Mouse (Mus musculus) neural tube, embryonic 11.5 days (tissue): ENCODE measurements at regions not wholly inside any gene's neighbourhood (a gene's known extent, or its start where the extent isn't known, plus 50 kb on each side); places are given as distances from the start of the nearest gene placed in this dataset.

Experiments
- ATAC-seq: fragments of 200-750 bp; cut with Nextera tagmentation; 2 replicates; pipeline ENCODE4 v1.8.0; 2017; ENCODE audit warnings: moderate number of reproducible peaks, mild to moderate bottlenecking, moderate TSS enrichment, moderate library complexity; ENCODE audit not compliant: insufficient read depth, low FRiP score, low TSS enrichment
- DNase-seq: peaks from one replicate; pipeline ENCODE4 v3.0.0-alpha.2; 2015; ENCODE audit warnings: low spot score
- H3K27ac ChIP-seq: fragments of 300-500 bp; sonication (generic); 2 replicates; pipeline ENCODE4 v1.5.1; 2014; ENCODE audit warnings: low read depth, mild to moderate bottlenecking, low read length
- H3K27me3 ChIP-seq: fragments of 300-500 bp; sonication (generic); 2 replicates; pipeline ENCODE4 v1.6.1; 2014; ENCODE audit warnings: mild to moderate bottlenecking, low read length, mixed read lengths; ENCODE audit not compliant: control insufficient read depth, insufficient read depth
- H3K36me3 ChIP-seq: fragments of 300-500 bp; sonication (generic); 2 replicates; pipeline ENCODE4 v1.6.1; 2014; ENCODE audit warnings: mild to moderate bottlenecking, low read length, moderate library complexity, mixed read lengths; ENCODE audit not compliant: control insufficient read depth, insufficient read depth
- H3K4me1 ChIP-seq: fragments of 300-500 bp; sonication (generic); 2 replicates; pipeline ENCODE4 v1.6.1; 2014; ENCODE audit warnings: low read length, mixed read lengths; ENCODE audit not compliant: control insufficient read depth, insufficient read depth
- H3K4me2 ChIP-seq: fragments of 300-500 bp; sonication (generic); 2 replicates; pipeline ENCODE4 v1.6.1; 2014; ENCODE audit warnings: low read depth, mild to moderate bottlenecking, moderate library complexity
- H3K4me3 ChIP-seq: fragments of 300-500 bp; sonication (generic); 2 replicates; pipeline ENCODE4 v1.5.1; 2014; ENCODE audit warnings: low read depth, low read length
- H3K9ac ChIP-seq: fragments of 300-500 bp; sonication (generic); 2 replicates; pipeline ENCODE4 v1.6.1; 2014; ENCODE audit warnings: mild to moderate bottlenecking, low read length
- H3K9me3 ChIP-seq: fragments of 300-500 bp; sonication (generic); 2 replicates; pipeline ENCODE4 v1.6.1; 2016; ENCODE audit warnings: low read length; ENCODE audit not compliant: control insufficient read depth
- WGBS: fragments of 180-500 bp; shearing (Covaris S2); extraction: QIAGEN DNeasy Blood & Tissue Kit; methylation state at CpG from one replicate; pipeline ENCODE4 v1.1.7; 2014; 5-methylcytosine and 5-hydroxymethylcytosine counted together

DNA sequence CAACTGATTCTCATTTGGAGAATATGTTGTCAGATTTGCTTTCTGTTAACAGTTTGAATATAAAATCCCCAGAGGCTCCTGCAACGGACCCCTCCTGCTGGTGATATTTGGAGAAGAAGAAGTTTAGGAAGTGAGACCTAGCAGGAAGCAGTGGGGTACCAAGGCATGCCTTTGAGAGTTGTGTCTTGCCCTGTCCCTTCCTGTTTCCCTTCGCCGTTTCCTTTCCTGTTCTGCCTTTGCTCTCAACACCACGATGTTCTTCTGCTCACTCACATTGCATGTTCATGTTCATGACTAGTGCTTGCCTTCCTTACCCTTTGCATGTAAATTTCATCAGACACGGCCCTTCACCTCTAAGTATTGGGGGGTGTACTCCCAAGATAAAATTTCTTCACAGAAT, 254.0 kb downstream of the Tle4 start:
- no peak for DNase-seq
- Histone ChIP-seq H3K27ac (no peak overlapping the region), H3K36me3 (no peaks in the 10 kb centered on the region), H3K4me3 (no peak overlapping the region), H3K9ac (no peak overlapping the region), H3K4me2 (no peak overlapping the region), H3K4me1 (peaks cover 3% of the 10 kb centered on the region; the same call in 1 of the 2 replicates), H3K27me3 (no peaks in the 10 kb centered on the region), H3K9me3 (no peaks in the 10 kb centered on the region)
- no peak for ATAC-seq
- WGBS = 76% methylated on average over 5 of the region's 5 CpGs

DNA sequence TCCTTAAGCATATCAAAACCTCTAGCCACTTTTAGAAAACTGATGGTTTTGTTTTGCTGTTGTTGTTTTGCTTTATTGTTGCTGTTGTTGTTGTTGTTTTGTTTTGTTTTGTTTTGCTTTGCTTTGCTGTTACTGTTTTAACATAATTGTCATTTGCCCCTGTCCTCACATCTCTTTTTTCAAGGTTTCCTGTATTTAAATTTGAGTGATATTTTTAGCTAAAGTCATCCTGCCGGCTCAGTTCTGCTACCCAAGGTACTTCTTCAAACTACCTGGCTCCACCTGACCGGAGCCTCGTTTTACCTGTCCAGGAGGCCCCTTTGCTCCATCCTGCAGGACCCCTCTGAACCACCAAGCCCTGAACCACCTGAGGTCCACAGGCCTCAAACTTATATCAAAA, 253.4 kb downstream of the Tle4 start:
- no peaks in the 10 kb centered on the region for H3K36me3 ChIP-seq
- H3K27ac ChIP-seq = no peak overlapping the region
- H3K4me1 ChIP-seq = peaks cover 3% of the 10 kb centered on the region; the same call in 1 of the 2 replicates
- no peak overlapping the region for H3K9ac ChIP-seq
- ATAC-seq = no peak
- DNase-seq = no peak
- H3K4me2 ChIP-seq = no peak overlapping the region
- WGBS = 84% methylated on average over 3 of the region's 3 CpGs
- no peak overlapping the region for H3K4me3 ChIP-seq
- no peaks in the 10 kb centered on the region for H3K27me3 ChIP-seq
- H3K9me3 ChIP-seq = no peaks in the 10 kb centered on the region

DNA sequence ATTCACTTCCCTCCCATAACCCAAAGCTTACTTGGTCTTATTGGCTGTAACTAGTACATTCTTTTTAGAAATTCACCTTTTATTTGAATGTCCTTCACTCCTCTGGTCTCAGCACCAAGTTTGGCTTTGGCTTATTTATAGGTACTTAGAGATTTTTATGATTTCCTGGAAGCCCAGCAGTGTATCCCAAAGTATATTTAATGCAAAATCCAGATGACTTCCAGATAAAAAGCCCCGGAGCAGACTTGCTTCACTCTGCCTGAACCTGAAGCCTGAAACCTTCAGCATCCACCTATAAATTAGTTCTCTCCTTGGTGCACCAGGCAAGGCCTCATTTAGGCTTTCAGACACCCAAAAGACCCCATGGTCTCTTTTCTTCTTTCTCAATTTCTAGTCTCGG, 250.8 kb downstream of the Tle4 start:
- Histone ChIP-seq H3K27me3 (no peaks in the 10 kb centered on the region), H3K4me2 (no peak overlapping the region), H3K9me3 (no peaks in the 10 kb centered on the region), H3K9ac (no peak overlapping the region), H3K4me1 (peaks cover 3% of the 10 kb centered on the region; the same call in 1 of the 2 replicates), H3K4me3 (no peak overlapping the region), H3K36me3 (no peaks in the 10 kb centered on the region), H3K27ac (no peak overlapping the region)
- WGBS = 42% methylated on average over 2 of the region's 2 CpGs
- DNase-seq = no peak
- ATAC-seq = no peak

DNA sequence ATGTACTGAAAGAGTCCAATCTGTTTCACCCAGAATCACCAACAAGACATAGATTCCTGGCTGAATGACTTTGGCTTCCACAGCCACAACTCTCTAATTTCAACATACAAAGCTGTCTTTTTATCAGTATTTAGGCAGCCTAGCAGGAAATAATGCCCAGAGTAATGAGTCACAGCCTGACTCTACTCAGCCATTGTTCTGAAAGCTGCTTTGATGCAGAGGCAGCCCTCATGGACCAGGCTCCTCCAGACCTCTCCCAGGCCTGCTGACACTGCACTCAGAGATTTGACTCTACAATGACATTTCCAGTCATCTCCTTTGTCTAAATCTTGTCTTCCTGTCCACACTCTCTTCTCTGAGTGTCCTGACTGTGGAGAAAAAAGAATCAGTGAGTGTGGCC, 250.4 kb downstream of the Tle4 start:
- Histone ChIP-seq H3K4me2 (no peak overlapping the region), H3K27ac (no peak overlapping the region), H3K36me3 (no peaks in the 10 kb centered on the region), H3K27me3 (no peaks in the 10 kb centered on the region), H3K9ac (no peak overlapping the region), H3K4me1 (peaks cover 3% of the 10 kb centered on the region; the same call in 1 of the 2 replicates), H3K4me3 (no peak overlapping the region), H3K9me3 (no peaks in the 10 kb centered on the region)
- ATAC-seq (no peak), DNase-seq (no peak)

DNA sequence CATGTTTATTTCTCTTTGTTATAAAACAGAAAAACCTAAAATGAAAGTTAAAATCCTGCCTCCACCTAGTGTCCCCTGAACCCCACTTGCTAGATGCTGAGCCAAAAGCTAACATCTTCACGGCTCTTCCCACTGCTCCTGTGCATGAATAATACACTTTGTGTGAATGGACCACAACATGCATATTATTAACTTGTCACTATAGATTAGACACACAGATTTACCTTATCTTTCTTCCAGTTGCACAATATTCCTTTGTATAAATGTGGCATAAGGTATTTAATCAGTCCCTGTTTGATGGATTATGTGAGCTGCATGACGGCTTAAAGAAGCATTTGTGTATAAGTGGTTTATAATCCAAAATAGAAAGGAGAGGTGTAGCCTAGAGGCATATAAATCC, 248.1 kb downstream of the Tle4 start:
- H3K4me1 ChIP-seq = peaks cover 3% of the 10 kb centered on the region; the same call in 1 of the 2 replicates
- no peaks in the 10 kb centered on the region for H3K9me3 ChIP-seq
- WGBS = 80% methylated on average over 2 of the region's 2 CpGs
- H3K36me3 ChIP-seq = no peaks in the 10 kb centered on the region
- H3K9ac ChIP-seq = no peak overlapping the region
- no peak overlapping the region for H3K4me3 ChIP-seq
- H3K27ac ChIP-seq = no peak overlapping the region
- no peak for DNase-seq
- H3K27me3 ChIP-seq = no peaks in the 10 kb centered on the region
- no peak for ATAC-seq
- H3K4me2 ChIP-seq = no peak overlapping the region

DNA sequence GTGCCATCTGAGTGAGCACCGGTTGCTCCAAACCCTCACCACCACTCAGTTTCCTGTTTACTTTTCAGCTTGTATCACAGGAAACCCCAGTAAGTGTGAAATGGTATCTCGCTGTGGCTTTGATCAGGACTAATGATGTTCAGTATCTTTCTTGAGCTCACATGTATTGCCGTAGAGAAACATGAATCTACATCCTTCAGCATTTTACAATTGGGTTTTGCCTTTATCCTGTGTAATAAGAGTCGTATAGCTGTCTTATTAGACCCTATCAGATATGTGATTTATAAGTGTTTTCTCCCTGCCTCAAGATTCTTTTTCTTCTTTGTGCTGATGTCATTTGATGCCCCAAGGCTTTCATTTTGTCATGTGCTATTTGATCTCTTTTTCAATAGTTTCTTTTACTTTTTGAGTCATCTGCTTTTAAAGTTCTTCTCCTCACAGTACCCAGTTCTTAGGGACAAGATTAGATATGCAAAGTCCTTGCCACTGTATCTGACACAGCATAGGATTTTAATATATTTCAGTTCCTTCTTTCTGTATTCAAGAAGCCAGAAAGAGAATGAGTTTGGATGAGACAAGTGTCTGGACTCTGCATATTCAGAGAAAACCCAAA, 246.0 kb downstream of the Tle4 start:
- Histone ChIP-seq H3K9me3 (no peaks in the 10 kb centered on the region), H3K36me3 (no peaks in the 10 kb centered on the region), H3K4me3 (no peak overlapping the region), H3K4me2 (no peak overlapping the region), H3K27me3 (no peaks in the 10 kb centered on the region), H3K9ac (no peak overlapping the region), H3K4me1 (peaks cover 3% of the 10 kb centered on the region; the same call in 1 of the 2 replicates), H3K27ac (no peak overlapping the region)
- 71% methylated on average over 4 of the region's 4 CpGs for WGBS
- DNase-seq = no peak
- ATAC-seq = no peak

DNA sequence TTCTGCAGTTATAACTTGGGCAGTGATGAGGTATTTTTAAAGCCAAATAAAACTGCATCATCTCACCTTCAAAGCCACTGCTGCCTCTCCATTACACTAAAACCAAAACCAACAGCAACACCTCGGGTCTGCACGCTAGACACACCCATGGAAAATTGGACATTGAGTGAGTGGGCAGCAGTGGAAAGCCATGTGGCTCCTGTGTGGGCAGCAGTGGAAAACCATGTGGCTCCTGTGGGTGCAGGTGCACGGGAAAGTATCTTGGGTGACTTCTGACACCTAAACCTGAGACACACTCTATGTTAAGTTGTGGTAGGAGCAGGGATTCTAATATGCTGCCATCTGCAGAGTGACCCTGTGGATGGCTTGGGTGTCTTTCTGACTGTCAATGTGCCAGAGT, 245.3 kb downstream of the Tle4 start:
- Histone ChIP-seq H3K27me3 (no peaks in the 10 kb centered on the region), H3K4me1 (peaks cover under 1% of the 10 kb centered on the region; the same call in 1 of the 2 replicates), H3K9ac (no peak overlapping the region), H3K4me2 (no peak overlapping the region), H3K4me3 (no peak overlapping the region), H3K9me3 (no peaks in the 10 kb centered on the region), H3K27ac (no peak overlapping the region), H3K36me3 (no peaks in the 10 kb centered on the region)
- DNase-seq (no peak), ATAC-seq (no peak)
- WGBS = 90% methylated on average over 3 of the region's 3 CpGs

DNA sequence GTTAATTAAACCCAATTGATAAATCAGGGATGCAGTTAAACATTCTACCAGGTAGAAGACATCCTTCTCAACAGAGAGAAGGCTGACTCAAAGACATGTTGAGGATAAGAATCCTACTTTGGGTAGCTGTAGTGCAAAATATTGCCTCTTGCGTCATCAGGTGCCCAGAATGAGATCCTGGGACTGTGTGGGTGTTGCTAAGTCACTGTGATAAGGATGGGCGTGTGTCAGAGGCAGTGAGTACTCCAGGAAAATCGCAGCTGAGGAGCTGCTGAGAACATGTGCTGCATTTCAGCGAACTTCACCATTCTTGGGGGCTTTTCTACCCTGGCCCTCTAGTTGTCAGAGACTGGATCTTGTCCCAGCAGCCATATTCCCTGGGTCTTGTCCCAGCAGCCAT, 244.7 kb downstream of the Tle4 start:
- Histone ChIP-seq H3K36me3 (no peaks in the 10 kb centered on the region), H3K4me1 (no peaks in the 10 kb centered on the region), H3K9me3 (no peaks in the 10 kb centered on the region), H3K9ac (no peak overlapping the region), H3K4me2 (no peak overlapping the region), H3K27ac (no peak overlapping the region), H3K4me3 (no peak overlapping the region), H3K27me3 (no peaks in the 10 kb centered on the region)
- 92% methylated on average over 4 of the region's 4 CpGs for WGBS
- ATAC-seq (no peak), DNase-seq (no peak)

DNA sequence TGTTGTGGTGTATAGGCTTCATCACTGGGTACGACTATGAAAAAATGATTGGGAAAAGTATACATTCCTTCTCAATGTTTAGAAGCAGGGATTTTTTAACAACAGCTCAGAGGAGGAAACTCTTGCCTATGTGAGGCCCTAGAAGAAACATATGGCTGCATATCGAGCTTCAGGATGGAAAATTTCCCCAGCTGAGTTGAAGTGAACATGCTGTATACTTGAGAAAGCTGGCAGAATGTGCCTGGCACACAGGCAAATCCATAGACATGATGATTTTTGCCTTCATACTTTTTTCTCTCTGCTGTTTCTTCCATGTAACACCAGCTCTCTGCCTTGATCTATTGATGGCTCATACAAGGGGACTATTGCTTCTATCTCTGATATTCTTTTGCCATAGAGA, 242.7 kb downstream of the Tle4 start:
- H3K27me3 ChIP-seq = no peaks in the 10 kb centered on the region
- H3K9me3 ChIP-seq = no peaks in the 10 kb centered on the region
- DNase-seq (no peak), ATAC-seq (no peak)
- no peaks in the 10 kb centered on the region for H3K36me3 ChIP-seq
- no peak overlapping the region for H3K4me2 ChIP-seq
- no peak overlapping the region for H3K4me3 ChIP-seq
- H3K9ac ChIP-seq = no peak overlapping the region
- no peaks in the 10 kb centered on the region for H3K4me1 ChIP-seq
- H3K27ac ChIP-seq = no peak overlapping the region
- 83% methylated on average over 2 of the region's 2 CpGs for WGBS
